Mouse (Mus musculus) Patski (cell line): ENCODE data around the gene Slc23a4. TPM values are rescaled to one million over a fixed set of nuclear protein-coding genes. Genes with fewer than 3 reads are reported as not detected.

Experiments
- ATAC-seq: fragments of 100-300 bp; one replicate; pipeline ENCODE4 v1.8.0; 2021
- CTCF ChIA-PET: fragments of 350-600 bp; sonication (Branson Sonifier 250); formaldehyde crosslinking; loops from one replicate; lab custom pipeline; 2022; ENCODE audit warnings: inconsistent platforms; lab: Charles Lee
- POLR2A ChIA-PET: fragments of 350-600 bp; sonication (Branson Sonifier 250); formaldehyde crosslinking; loops from one replicate; lab custom pipeline; 2022; ENCODE audit warnings: antibody characterized with exemption, inconsistent platforms; lab: Charles Lee
- DNase-seq: peaks from one replicate; pipeline ENCODE4 v3.0.0-alpha.2; 2011; ENCODE audit warnings: low read depth, low spot score
- H3K27me3 ChIP-seq: fragments of 371-371 bp; one replicate; pipeline ENCODE4 v1.5.1; 2021
- CTCF ChIP-seq: fragments of 100-300 bp; IDR thresholded peaks from one replicate; pipeline ENCODE4 v1.5.1; 2021
- in situ Hi-C: fragments of 300-500 bp; cut with MboI; formaldehyde crosslinking; loops from 3 replicates; pipeline ENCODE4 v1.11.1; 2018; ENCODE audit warnings: low pct_unique_long_range_greater_than_20kb, mixed read lengths
- polyA plus RNA-seq: library from polyadenylated mRNA; unstranded; gene quantifications from one replicate; pipeline ENCODE4 v1.2.3, GENCODE M21; 2021

Slc23a4 gene
- polyA plus RNA-seq = 0.10 TPM

- in situ Hi-C loops = no loop called here
- no peak for ATAC-seq
These were observed at the start of gene Slc23a4 for GRCm38 (mm10) chr6:34988081-34988761. Slc23a4 (minus strand) TSS chr6:34988404.

GRCm38 (mm10) chr6:35033341-35033740 lies 45.1 kb upstream of the Slc23a4 start:
- no peaks in the 10 kb centered on the region for H3K27me3 ChIP-seq

More at GRCm38 (mm10) chr6:34988081-34988761, at the start of gene Slc23a4:
- TF ChIP-seq CTCF = no peak
- no peaks in the 10 kb centered on the region for H3K27me3 ChIP-seq
- ChIA-PET POLR2A (interaction anchor here (0.8 kb wide), 1 partner anchor 31 kb away, joined by 4 read pairs; no protein-coding TSS in a partner anchor), CTCF (interaction anchor here (0.6 kb wide), 1 partner anchor 32 kb away, joined by 3 read pairs; no protein-coding TSS in a partner anchor)
- no peak for DNase-seq

DNA sequence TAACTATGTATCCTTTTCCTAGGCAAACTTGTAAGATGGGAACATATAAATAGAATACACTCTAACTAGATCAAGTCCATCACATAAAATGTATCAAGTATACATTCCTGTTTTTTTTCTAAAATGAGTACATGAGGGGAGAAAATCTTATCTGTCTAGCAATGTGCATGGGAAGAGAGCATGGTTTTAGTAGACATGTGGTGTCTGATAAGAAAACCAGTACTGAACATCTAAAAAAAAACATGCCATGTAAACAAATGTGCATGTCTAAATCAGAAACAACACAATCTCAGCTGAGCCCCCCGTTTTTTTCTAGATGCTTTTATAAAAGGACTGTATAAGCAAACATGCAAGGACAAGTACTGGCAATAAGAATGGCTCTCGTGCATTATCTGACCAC lies 44.5 kb upstream of the Slc23a4 start:
- in situ Hi-C loops = no loop called here
- DNase-seq = no peak
- no peak for TF ChIP-seq CTCF
- ChIA-PET POLR2A (no interaction called here), CTCF (interaction anchor here (1.2 kb wide), 1 partner anchor 9 kb away, joined by 3 read pairs; no protein-coding TSS in a partner anchor)
- H3K27me3 ChIP-seq = no peaks in the 10 kb centered on the region
- no peak for ATAC-seq

More at GRCm38 (mm10) chr6:35033341-35033740, 45.1 kb upstream of the Slc23a4 start:
- in situ Hi-C loops = no loop called here
- ATAC-seq = no peak
- DNase-seq = no peak
- POLR2A ChIA-PET = no interaction called here
- TF ChIP-seq CTCF = no peak
- CTCF ChIA-PET = interaction anchor here (1.2 kb wide), 1 partner anchor 9 kb away, joined by 3 read pairs; no protein-coding TSS in a partner anchor

DNA sequence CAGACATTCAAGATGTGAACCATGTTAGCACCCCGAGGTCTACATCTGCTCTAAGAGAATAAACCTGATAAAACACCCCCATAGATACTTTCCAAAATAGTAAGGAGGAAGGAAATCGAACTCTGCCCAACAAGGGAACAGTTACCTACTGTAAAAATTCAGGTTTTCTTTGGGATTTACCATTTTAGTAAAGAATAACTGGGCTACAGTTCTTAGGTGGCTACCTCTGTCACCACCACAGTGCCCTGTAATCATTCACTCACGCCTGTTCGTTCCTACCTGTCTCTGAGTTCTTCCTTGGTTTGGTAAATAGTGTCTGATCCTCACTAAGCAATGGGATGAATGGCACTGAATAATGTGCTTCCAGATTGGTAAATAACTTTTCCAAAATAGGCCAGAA lies 42.6 kb upstream of the Slc23a4 start:
- POLR2A ChIA-PET = no interaction called here
- H3K27me3 ChIP-seq = no peaks in the 10 kb centered on the region
- no peak for TF ChIP-seq CTCF
- DNase-seq (no peak), ATAC-seq (no peak)
- CTCF ChIA-PET = no interaction called here
- in situ Hi-C loops = no loop called here

- POLR2A ChIA-PET = no interaction called here
- no peaks in the 10 kb centered on the region for H3K27me3 ChIP-seq
- in situ Hi-C loops = no loop called here
- ATAC-seq (no peak), DNase-seq (no peak)
- CTCF ChIA-PET = interaction anchor here (1.3 kb wide), 1 partner anchor 15 kb away, joined by 3 read pairs; no protein-coding TSS in a partner anchor
- no peak for TF ChIP-seq CTCF
These were observed 42.0 kb upstream of the Slc23a4 start for GRCm38 (mm10) chr6:35030226-35030625.

DNA sequence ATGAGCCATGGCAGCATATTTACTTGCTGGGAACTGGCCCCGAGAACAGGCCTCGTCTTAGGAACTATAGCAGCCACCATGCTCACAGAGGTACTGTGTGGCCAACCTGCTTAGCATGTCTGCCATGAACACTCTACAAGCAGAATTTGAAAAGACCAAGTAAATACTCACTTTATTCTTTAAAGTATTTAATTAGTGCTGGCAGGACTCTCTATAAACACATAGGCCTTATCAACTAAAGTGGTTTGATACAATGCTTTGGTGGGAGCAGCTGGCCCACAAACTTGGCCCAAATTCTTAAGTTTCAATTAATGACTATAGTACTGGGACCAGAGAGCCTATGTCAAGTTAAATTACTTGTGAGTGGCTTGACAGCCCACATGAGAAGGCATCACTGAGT lies 39.8 kb upstream of the Slc23a4 start:
- ATAC-seq (no peak), DNase-seq (no peak)
- CTCF ChIA-PET = interaction anchor here (1.1 kb wide), 1 partner anchor 10 kb away, joined by 3 read pairs; no protein-coding TSS in a partner anchor
- in situ Hi-C loops = no loop called here
- no peaks in the 10 kb centered on the region for H3K27me3 ChIP-seq
- POLR2A ChIA-PET = interaction anchor here (1.2 kb wide), 1 partner anchor 9 kb away, joined by 4 read pairs; no protein-coding TSS in a partner anchor
- TF ChIP-seq CTCF = no peak

GRCm38 (mm10) chr6:35027257-35027656 lies 39.1 kb upstream of the Slc23a4 start:
- ATAC-seq (no peak), DNase-seq (no peak)
- ChIA-PET CTCF (interaction anchor here (1.6 kb wide), 1 partner anchor 21 kb away, joined by 5 read pairs; no protein-coding TSS in a partner anchor), POLR2A (no interaction called here)
- H3K27me3 ChIP-seq = no peaks in the 10 kb centered on the region
- in situ Hi-C loops = no loop called here
- no peak for TF ChIP-seq CTCF

DNA sequence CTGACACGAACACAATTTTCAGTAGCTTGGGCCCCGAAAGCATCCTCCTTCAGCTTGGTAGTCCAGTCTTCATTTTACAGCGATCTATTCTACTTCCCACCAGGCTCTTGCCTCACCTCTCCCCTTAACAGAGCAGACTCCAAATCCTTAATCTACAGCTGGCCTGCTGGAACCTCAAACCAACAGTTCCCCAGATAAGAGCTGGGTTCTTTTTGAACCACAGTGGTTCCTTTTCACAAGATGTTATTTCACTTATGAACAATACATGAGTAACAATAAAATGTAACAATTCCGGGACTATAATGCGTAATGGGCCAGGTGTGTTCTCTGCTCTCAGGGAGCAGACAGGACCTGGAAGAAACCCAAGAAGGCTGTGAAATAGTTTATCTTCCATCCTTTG lies 28.4 kb upstream of the Slc23a4 start:
- ChIA-PET POLR2A (no interaction called here), CTCF (no interaction called here)
- ATAC-seq (no peak), DNase-seq (no peak)
- H3K27me3 ChIP-seq = no peaks in the 10 kb centered on the region
- no peak for TF ChIP-seq CTCF
- in situ Hi-C loops = no loop called here

GRCm38 (mm10) chr6:35011953-35012352 lies 23.7 kb upstream of the Slc23a4 start:
- ChIA-PET POLR2A (no interaction called here), CTCF (no interaction called here)
- no peak for TF ChIP-seq CTCF
- H3K27me3 ChIP-seq = no peaks in the 10 kb centered on the region
- in situ Hi-C loops = no loop called here
- DNase-seq (no peak), ATAC-seq (no peak)

- ATAC-seq (no peak), DNase-seq (no peak)
- in situ Hi-C loops = no loop called here
- POLR2A ChIA-PET = no interaction called here
- no peaks in the 10 kb centered on the region for H3K27me3 ChIP-seq
- peak; percentile 20 for TF ChIP-seq CTCF
- CTCF ChIA-PET = no interaction called here
These were observed 22.5 kb upstream of the Slc23a4 start for GRCm38 (mm10) chr6:35010705-35011104.

- CTCF ChIA-PET = interaction anchor here (1.1 kb wide), 1 partner anchor 24 kb away, joined by 3 read pairs; no protein-coding TSS in a partner anchor
These were observed 14.1 kb upstream of the Slc23a4 start for GRCm38 (mm10) chr6:35002261-35002669.

More at GRCm38 (mm10) chr6:35002261-35002669, 14.1 kb upstream of the Slc23a4 start:
- no peaks in the 10 kb centered on the region for H3K27me3 ChIP-seq
- TF ChIP-seq CTCF = no peak
- DNase-seq (no peak), ATAC-seq (no peak)
- POLR2A ChIA-PET = no interaction called here
- in situ Hi-C loops = loop anchor here (10.0 kb wide), 1 partner anchor 163 kb away; no protein-coding TSS in a partner anchor
